Mouse (Mus musculus) frontal cortex, postnatal 10 days (tissue): ENCODE data around the gene Abca1.

Experiments
- DNase-seq, 2 experiments: peaks; one replicate each; pipeline ENCODE4 v3.0.0; 2022; ENCODE audit warnings: low spot score in 2 of 2, mixed read lengths in 1 of 2

Gene Abca1

DNA sequence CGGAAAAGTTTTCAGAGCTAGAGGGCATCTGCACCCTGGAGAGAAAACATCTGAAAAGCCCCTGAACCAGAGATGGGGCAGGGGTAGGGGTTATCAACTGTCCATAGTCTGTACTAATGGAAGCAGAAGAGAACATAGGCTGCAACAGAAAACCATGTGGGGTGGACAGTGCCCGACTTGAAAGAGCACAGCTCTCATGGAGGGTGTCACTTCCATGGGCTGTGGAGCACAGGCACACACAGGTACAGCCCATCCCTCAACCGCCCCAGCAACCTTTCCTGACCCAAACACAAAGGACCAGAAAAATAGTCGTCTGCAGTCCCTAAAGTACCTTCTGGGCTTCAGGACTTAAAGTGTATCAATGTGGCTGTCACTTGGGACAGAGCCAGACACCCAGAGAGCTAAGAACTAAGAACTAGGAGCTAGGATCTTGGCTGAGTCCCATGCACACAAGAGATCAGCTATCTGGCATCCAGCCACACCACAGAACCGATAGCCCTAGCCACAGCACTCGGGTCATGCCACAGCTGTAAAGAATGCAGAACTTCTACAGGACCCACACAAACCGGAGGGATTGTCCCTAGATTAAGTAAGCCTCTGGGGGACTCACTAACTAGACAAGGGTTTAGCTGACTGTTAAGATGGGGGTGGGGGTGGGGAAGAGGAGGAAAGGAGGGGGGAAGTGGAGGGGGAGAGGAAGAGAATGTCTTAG lies 38.0 kb downstream of the Abca1 start:
- peak; percentile 28 to 45 for DNase-seq

DNA sequence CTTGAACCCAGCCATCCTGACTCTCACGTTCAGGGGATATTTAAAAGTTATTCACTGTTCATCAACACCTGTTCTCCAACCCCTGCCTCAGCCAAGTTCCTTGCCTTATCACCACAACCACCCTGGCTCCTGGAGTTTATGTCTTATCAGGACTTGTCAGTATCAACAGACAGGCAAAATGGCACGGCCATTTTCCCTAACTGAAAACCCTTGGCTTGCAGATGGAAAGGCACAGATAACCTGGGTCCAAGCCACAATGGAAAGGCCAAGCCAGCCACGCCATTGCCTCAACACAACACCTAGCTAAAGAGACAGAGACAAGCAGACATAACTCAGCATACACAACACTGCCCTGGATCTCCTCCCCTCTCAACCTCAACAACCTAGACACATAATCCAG lies 38.6 kb downstream of the Abca1 start:
- DNase-seq: no peak

- no peak for DNase-seq
Measured at GRCm38 (mm10) chr4:53120038-53120685, 39.5 kb downstream of the Abca1 start.

DNA sequence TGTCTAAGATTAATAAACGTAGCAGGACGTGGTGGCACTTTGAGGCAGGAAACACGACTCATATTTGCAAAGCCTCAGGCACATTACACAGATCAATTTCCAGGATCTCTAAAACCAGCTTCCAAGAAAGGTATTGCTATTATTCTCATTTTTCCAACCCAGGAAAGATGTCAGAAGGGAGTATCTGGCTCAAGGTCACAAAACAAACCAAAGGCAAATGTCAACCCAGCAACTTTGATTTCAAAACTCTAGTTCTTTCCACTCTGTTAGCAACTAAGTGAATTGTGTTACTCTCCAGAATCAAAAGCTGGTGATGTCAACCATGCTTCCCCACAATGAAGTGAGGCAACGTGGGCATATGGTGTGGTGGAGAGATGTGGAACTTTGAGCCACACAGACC lies 41.1 kb downstream of the Abca1 start:
- no peak for DNase-seq

DNA sequence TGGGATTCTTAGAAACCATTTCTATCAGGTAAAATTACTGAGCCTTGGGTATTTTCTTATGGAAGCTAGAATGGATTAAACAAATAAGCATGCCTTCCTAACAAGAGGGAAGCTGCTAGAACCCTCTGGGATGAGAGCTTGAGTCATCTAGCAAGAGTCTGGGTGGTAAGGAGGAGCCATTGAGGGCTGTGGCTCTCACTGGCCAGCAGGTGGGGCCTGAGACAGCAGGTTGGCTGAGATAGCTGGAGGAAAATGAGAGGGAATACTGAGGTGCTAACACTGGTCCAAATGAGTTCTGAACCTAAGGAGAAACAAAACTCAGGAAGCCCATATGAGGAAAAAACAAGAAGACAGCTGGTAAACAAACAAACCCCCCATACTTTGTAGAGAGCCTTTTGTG lies 42.1 kb downstream of the Abca1 start:
- no peak for DNase-seq

- no peak for DNase-seq
Measured at GRCm38 (mm10) chr4:53117076-53117475, 42.6 kb downstream of the Abca1 start.

GRCm38 (mm10) chr4:53115866-53116265 lies 43.8 kb downstream of the Abca1 start:
- DNase-seq: no peak

DNA sequence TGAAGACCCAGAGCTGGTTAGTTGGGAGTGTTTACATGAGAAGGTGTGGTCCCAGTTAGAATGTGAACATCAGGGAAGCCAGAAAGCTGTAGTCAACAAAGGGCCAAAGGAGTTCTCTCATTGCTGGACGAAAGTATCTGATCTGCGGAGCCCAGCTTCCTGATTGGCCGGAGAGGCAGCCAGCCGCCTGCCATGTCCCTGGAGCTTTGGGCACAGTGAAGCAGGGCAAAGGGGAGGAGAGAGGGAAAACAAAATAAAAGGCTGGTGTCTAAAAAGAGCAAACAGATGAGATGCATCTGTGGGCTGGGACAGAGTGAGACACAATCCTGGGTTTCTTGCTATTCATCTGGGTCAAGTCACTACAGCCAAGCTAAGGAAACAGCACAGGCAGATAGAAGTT lies 44.3 kb downstream of the Abca1 start:
- DNase-seq: no peak

DNA sequence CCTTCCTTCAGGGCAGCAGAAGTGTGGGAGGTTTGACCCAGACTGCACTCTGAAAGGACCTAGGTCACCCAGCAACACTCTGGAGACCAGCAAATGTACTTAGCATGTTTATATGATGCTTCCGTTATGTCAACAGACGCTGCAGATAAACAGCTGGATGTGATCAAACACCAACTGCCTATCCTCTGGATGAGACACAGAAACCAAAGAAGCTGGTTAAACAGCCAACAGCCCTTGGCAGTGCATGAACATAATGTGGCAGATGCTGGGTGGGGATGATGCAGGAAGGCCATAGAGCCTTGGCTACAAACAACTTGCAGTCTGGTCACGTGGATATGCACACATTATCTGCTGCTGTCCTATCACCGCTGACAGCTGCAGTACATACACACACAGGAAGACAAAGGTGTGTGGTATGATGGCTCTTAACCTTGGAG lies 47.8 kb downstream of the Abca1 start:
- no peak for DNase-seq

DNA sequence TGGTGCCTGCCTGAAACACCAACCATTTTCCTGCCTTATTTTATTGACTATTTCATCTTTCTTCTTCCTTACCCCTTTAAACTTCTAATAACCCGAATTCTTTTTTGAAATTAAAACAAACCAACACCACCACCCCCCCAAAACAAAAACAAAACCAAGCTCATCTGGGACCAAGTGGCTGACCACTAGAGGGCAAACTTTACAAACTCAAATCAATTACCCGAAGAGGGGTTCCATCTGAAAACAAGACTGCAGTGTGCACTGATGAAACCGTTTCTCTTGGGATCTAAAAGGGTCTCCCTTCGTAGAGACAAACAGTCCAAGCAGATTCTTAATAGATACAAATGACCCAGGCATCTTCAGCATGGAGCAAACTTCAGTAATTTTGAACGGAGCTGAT lies 49.3 kb downstream of the Abca1 start:
- DNase-seq: no peak

DNA sequence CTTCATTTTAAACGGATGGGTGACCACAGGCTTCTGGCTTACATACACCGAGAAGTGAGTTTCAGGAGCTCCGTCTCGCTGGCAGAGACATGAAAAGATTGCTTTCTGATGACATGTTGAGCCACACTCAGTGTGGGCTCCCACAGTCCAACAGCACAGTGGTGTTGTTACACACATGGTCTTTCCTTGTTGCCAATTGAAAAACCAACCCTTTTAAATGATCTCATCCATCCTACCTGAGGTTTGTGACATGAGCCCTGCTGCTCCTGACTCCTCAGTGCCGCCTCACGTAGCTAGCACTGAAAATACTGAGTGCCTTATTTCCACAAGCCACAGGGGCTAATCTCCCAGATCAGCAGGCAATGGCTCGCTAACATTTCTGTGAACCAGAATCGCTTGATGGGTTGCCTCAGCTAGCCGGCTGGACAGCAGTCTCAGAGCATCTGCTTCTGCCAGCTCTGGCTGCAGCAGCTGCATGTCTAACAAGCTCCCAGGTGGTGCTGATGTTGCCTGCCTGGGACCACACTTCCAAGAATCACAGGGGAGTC lies 50.2 kb downstream of the Abca1 start:
- no peak for DNase-seq

GRCm38 (mm10) chr4:53108194-53108593 lies 51.5 kb downstream of the Abca1 start:
- DNase-seq: no peak

GRCm38 (mm10) chr4:53106732-53107131 lies 53.0 kb downstream of the Abca1 start:
- DNase-seq: no peak

DNA sequence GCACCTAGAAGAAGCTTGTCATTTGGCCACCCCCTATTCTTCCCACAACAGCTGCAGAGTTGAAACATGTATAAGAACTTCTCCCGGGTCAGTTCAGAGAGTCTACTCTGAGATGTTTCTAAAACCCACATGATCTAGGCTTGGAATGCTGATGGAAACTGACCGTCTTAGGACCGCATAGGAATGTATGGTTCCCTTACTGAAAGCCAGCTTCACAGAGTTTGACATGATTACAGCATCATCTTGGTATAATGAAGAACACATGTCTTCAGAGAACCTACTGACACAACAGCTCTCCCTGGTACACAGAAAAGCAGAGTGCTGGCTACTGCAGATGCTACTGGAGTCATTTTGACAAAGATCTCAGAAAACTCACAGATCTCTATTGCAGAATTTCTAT lies 53.6 kb downstream of the Abca1 start:
- DNase-seq: no peak

DNA sequence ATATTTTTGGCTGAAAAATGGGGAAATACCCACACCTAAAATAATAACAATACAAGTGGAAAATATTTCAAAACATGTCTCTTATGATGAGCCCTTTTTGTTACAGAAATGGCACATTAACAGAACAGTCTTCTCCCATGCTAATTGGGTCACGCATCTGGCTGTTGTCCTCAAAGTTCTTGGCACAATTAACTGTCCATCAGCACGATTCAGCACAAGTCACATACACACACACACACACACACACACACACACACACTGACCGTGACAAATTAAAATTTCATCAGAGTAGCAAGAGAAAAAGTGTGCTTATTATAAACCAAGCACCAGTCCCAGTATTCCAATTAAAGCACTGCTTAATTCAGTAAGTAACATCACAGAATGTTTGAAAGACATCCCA lies 55.1 kb downstream of the Abca1 start:
- DNase-seq: no peak

DNA sequence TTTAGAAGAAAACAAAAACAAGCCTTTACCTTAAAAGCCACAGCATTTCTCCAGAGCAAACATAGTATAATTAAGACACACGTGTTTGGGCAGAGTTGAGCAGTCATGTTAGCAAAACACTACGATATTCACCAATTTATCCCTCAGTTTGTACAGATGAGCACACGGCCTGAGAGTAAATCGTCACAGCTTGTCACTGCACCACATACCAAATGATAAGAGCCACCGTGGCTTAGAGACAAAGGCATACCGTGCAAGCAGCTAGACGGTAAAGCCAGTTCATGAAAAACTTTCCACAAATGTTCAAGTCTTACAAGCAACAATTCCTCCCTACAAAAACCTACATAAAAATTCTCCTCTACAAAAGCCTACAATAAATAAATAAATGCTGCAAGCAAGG lies 57.2 kb downstream of the Abca1 start:
- no peak for DNase-seq

DNA sequence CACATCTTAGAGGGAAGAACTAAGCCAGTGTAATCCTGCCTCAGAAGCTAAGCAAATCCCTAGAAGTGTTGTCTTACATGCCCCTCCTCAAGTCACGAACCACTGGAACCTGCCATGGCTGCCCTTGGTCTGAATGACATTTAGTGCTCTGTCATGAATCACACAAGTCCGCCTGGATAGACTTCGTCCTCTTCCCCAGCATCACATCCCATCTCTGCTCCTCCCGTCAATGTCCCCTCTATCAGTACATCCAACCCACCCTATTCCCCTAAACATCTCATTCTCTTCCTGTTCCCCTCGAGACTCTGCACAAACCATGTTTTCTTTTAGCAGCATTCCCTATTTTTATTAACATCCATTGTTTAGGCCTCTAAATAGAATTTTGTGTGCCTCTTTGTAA lies 58.4 kb downstream of the Abca1 start:
- no peak for DNase-seq

GRCm38 (mm10) chr4:53100492-53100891 lies 59.2 kb downstream of the Abca1 start:
- no peak for DNase-seq

DNA sequence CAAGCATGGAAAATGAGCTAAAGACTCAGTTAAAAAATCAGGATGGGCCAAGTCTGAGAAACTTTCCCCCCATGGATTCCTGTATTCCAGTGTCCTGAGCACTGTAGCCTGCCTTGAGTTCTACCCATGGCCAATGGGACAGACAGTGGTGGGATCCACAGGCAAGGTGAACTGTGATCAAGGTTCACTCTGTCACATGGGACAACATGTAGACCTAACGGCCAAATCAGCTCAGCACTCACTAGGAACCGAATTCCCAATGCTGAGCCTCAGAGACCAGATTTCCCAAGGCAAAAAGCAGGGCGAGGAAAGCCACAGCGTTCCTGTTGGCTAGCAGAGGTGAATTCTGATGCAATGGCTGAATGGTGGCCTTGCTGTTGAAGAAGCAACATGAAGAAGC lies 64.8 kb downstream of the Abca1 start:
- no peak for DNase-seq

GRCm38 (mm10) chr4:53094331-53094730 lies 65.4 kb downstream of the Abca1 start:
- no peak for DNase-seq

DNA sequence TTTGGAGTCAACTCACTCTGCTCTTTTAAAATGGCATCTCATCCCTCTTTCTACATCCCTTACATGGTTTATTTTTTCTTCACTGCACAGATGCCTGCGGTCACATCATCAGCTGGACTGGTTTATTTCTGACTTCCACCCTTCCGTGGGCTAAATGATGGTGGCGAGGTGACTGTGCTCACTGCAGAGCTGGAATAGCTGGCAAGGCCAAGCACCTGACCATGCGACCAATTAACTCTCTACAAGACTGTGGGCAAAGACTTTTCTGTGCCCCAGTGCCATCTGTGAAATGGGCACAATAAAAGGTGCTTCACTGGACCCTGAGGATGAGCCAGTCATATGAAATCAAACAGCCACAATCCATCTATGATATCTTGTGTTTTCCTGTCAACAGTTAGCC lies 66.1 kb downstream of the Abca1 start:
- no peak for DNase-seq

GRCm38 (mm10) chr4:53089641-53090040 lies 70.1 kb downstream of the Abca1 start:
- no peak for DNase-seq

DNA sequence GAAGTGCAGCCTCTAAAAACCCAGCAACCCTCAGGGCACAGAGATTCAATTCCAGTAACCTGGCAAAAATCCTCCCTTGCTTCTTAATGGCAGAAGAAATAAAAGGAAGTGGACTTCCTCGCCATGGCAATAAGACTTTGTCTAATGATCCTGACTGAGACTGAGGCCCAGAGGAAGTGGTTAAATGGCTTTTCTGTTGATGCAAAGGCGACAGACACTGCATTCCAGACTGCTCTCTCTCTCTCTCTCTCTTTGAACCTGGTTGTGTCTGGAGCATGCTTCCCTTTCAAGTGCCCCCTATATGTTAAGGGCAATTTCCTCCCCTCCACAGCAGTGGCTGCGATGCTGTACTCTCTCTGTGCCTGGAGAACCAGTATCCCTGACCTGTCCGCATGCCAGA lies 70.7 kb downstream of the Abca1 start:
- DNase-seq: no peak
